Mouse (Mus musculus): Measurements from ENCODE around the gene Cyb5r2.

DNA sequence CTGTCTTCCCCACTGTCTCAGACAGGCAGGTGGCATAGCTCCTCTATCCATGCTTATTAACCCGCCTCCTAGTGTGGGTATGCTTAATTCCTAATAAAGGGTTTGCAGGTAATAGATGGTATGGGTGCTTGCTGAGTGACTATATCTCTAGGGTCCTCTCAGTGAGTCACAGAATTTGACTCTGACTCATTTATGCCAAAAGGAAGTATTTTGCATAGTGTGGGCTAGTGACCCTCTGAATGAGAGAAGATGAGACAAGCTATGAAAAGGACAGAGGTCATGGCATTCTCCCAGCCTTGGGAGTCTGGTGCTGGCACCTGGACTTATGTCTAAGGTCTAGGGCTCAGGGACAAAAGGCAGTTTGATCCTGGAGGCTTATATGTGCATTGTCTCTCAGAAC, 37.1 kb downstream of the Cyb5r2 start:
- TF ChIP-seq CTCF (IDR thresholded peaks at IDR 0.05; ENCODE audit: extremely low read depth, insufficient read length, insufficient replicate concordance, low read depth, low read length) (no peak), POLR2A (IDR thresholded peaks at IDR 0.05; ENCODE audit: low read depth, low read length) (no peak)

All from small intestine, adult 2 months (tissue).